In the genomic region with DNA sequence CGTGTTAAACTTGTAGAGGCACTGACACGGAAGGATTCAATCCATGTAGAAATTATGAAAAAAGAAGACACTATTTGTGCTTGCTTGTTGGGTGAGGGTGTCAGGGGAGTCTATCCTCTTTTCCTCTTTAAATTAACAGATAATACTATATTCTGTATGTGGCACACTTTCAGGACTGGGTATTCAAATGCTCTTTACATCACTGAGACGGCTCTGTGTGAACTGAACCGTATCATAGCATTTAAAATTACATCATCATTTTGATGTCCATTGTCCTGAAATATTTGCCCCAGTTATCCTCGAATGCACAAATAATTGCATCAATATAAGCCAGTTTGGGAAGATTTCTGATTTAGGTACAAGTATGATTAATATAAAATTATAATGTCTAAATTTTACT, we compare ENCODE assay signal across 28 mouse cellular contexts.
A peak's percentile ranks its signal among the peaks of the same experiment; 100 is the strongest.
DNase-seq lines count a peak whose midpoint lies in the region; ATAC-seq lines count a peak whose summit lies in the region.
"Had no signal": no experiment of that assay in that cellular context is flagged by ENCODE, and none has a peak within 500 bp of the region (broad histone marks: within the 10 kb centered on the region; RNA-seq: fewer than 3 reads in every experiment).

No protein-coding gene starts in this region.

- H3K4me2 ChIP-seq in forebrain, embryonic 12.5 days: no peak overlapping the region
- no peak overlapping the region for H3K4me2 ChIP-seq in forebrain, embryonic 13.5 days
- no peak overlapping the region for H3K4me2 ChIP-seq in midbrain, embryonic 11.5 days
- peak overlapping the region; percentile 26; the same call in 1 of the 2 replicates for H3K4me2 ChIP-seq in midbrain, embryonic 16.5 days (ENCODE audit: low read length)
- H3K4me2 ChIP-seq in kidney, embryonic 15.5 days: no peak overlapping the region
- H3K4me2 ChIP-seq: embryonic facial prominence, embryonic 12.5 days; limb, embryonic 15.5 days; liver, embryonic 13.5 days; neural tube, embryonic 12.5 days had no signal

- H3K9me3 ChIP-seq in forebrain, embryonic 10.5 days: no peaks in the 10 kb centered on the region
- no peaks in the 10 kb centered on the region for H3K9me3 ChIP-seq in forebrain, embryonic 12.5 days
- H3K9me3 ChIP-seq in forebrain, embryonic 13.5 days (replicated peaks): no peaks in the 10 kb centered on the region
- no peaks in the 10 kb centered on the region for H3K9me3 ChIP-seq in midbrain, embryonic 11.5 days (ENCODE audit: control insufficient read depth, low read length)
- H3K9me3 ChIP-seq in midbrain, embryonic 16.5 days (replicated peaks; ENCODE audit: control insufficient read depth, low read length, poor library complexity, severe bottlenecking): no peaks in the 10 kb centered on the region
- H3K9me3 ChIP-seq in kidney, embryonic 15.5 days (replicated peaks): no peaks in the 10 kb centered on the region
- H3K9me3 ChIP-seq: embryonic facial prominence, embryonic 12.5 days; heart, embryonic 10.5 days; hindbrain, embryonic 15.5 days; limb, embryonic 10.5 days; limb, embryonic 15.5 days; liver, embryonic 13.5 days; neural tube, embryonic 12.5 days had no signal

- WGBS in forebrain, embryonic 10.5 days: 78% methylated on average over 5 of the region's 5 CpGs
- 49% methylated on average over 5 of the region's 5 CpGs for WGBS in forebrain, embryonic 12.5 days
- WGBS in forebrain, embryonic 13.5 days: 41% methylated on average over 5 of the region's 5 CpGs
- WGBS in midbrain, embryonic 11.5 days: 62% methylated on average over 5 of the region's 5 CpGs
- 25% methylated on average over 5 of the region's 5 CpGs for WGBS in midbrain, embryonic 16.5 days
- WGBS in kidney, embryonic 15.5 days: 81% methylated on average over 5 of the region's 5 CpGs

- peaks cover 18% of the 10 kb centered on the region for H3K4me1 ChIP-seq in forebrain, embryonic 10.5 days
- H3K4me1 ChIP-seq in forebrain, embryonic 12.5 days: peaks cover 14% of the 10 kb centered on the region
- peaks cover 11% of the 10 kb centered on the region for H3K4me1 ChIP-seq in forebrain, embryonic 13.5 days
- H3K4me1 ChIP-seq in midbrain, embryonic 11.5 days (ENCODE audit: control insufficient read depth, insufficient read depth, low read length): peaks cover 10% of the 10 kb centered on the region
- peaks cover 10% of the 10 kb centered on the region for H3K4me1 ChIP-seq in midbrain, embryonic 16.5 days (ENCODE audit: control insufficient read depth, insufficient read depth, low read length)
- H3K4me1 ChIP-seq in kidney, embryonic 15.5 days: 0 out of 2 replicates have a peak, but pooled peaks cover 3% of the 10 kb centered on the region
- H3K4me1 ChIP-seq: embryonic facial prominence, embryonic 12.5 days; heart, embryonic 10.5 days; limb, embryonic 10.5 days; limb, embryonic 15.5 days; liver, embryonic 13.5 days; neural tube, embryonic 12.5 days had no signal

- no peak for DNase-seq in forebrain, embryonic 10.5 days (ENCODE audit: extremely low spot score, low spot score)
- DNase-seq in midbrain, embryonic 11.5 days (ENCODE audit: low spot score, missing footprints): no peak
- DNase-seq in thymus, postnatal 0 days (ENCODE audit: low spot score): no peak
- DNase-seq in heart, adult 9 months (ENCODE audit: low spot score in 2 of 2): no peak
- DNase-seq: adrenal gland, adult 8-10 months; cerebellum, adult 11 months; cerebellum, adult 9-10 months; cerebellum, postnatal 36 days; gastrocnemius, postnatal 10 days; heart, postnatal 36 days; kidney, adult 18-20 months; kidney, postnatal 4 days; liver, embryonic 13.5 days; lung, adult 18-20 months had no signal

- H3K36me3 ChIP-seq in forebrain, embryonic 10.5 days (replicated peaks): no peaks in the 10 kb centered on the region
- no peaks in the 10 kb centered on the region for H3K36me3 ChIP-seq in forebrain, embryonic 12.5 days (replicated peaks)
- H3K36me3 ChIP-seq in forebrain, embryonic 13.5 days (ENCODE audit: poor library complexity, severe bottlenecking): no peaks in the 10 kb centered on the region
- no peaks in the 10 kb centered on the region for H3K36me3 ChIP-seq in midbrain, embryonic 11.5 days (ENCODE audit: control insufficient read depth, insufficient read depth, low read length)
- H3K36me3 ChIP-seq in midbrain, embryonic 16.5 days (ENCODE audit: control insufficient read depth, insufficient read depth, low read length): no peaks in the 10 kb centered on the region
- no peaks in the 10 kb centered on the region for H3K36me3 ChIP-seq in kidney, embryonic 15.5 days
- H3K36me3 ChIP-seq: embryonic facial prominence, embryonic 12.5 days; heart, embryonic 10.5 days; hindbrain, embryonic 15.5 days; limb, embryonic 10.5 days; limb, embryonic 15.5 days; liver, embryonic 13.5 days; neural tube, embryonic 12.5 days had no signal

- no peak overlapping the region for H3K4me3 ChIP-seq in forebrain, embryonic 10.5 days
- no peak overlapping the region for H3K4me3 ChIP-seq in forebrain, embryonic 12.5 days (replicated peaks)
- no peak overlapping the region for H3K4me3 ChIP-seq in forebrain, embryonic 13.5 days
- no peak overlapping the region for H3K4me3 ChIP-seq in midbrain, embryonic 11.5 days (ENCODE audit: low read depth, low read length)
- H3K4me3 ChIP-seq in midbrain, embryonic 16.5 days (ENCODE audit: low read depth, low read length): no peak overlapping the region
- no peak overlapping the region for H3K4me3 ChIP-seq in kidney, embryonic 15.5 days (replicated peaks)
- H3K4me3 ChIP-seq: embryonic facial prominence, embryonic 12.5 days; heart, embryonic 10.5 days; hindbrain, embryonic 15.5 days; limb, embryonic 10.5 days; limb, embryonic 15.5 days; liver, embryonic 13.5 days; myocyte; neural tube, embryonic 12.5 days had no signal

- H3K9ac ChIP-seq in forebrain, embryonic 12.5 days: no peak overlapping the region
- no peak overlapping the region for H3K9ac ChIP-seq in forebrain, embryonic 13.5 days
- H3K9ac ChIP-seq in midbrain, embryonic 11.5 days (ENCODE audit: low read length): no peak overlapping the region
- H3K9ac ChIP-seq in midbrain, embryonic 16.5 days (ENCODE audit: low read depth, low read length): no peak overlapping the region
- H3K9ac ChIP-seq in kidney, embryonic 15.5 days: no peak overlapping the region
- H3K9ac ChIP-seq: embryonic facial prominence, embryonic 12.5 days; hindbrain, embryonic 15.5 days; limb, embryonic 15.5 days; liver, embryonic 13.5 days; neural tube, embryonic 12.5 days had no signal

- H3K27ac ChIP-seq in forebrain, embryonic 10.5 days: peak overlapping the region; percentile 56; the same call in 1 of the 2 replicates
- H3K27ac ChIP-seq in forebrain, embryonic 12.5 days: no peak overlapping the region
- H3K27ac ChIP-seq in forebrain, embryonic 13.5 days: peak overlapping the region; percentile 11; the same call in 1 of the 2 replicates
- H3K27ac ChIP-seq in midbrain, embryonic 11.5 days (ENCODE audit: low read depth, low read length): peak overlapping the region; percentile 40
- peak overlapping the region; percentile 38; the same call in 1 of the 2 replicates for H3K27ac ChIP-seq in midbrain, embryonic 16.5 days (ENCODE audit: low read length)
- H3K27ac ChIP-seq in kidney, embryonic 15.5 days: no peak overlapping the region
- H3K27ac ChIP-seq: embryonic facial prominence, embryonic 12.5 days; heart, embryonic 10.5 days; hindbrain, embryonic 15.5 days; limb, embryonic 10.5 days; limb, embryonic 15.5 days; liver, embryonic 13.5 days; macrophage; neural tube, embryonic 12.5 days had no signal

- no peaks in the 10 kb centered on the region for H3K27me3 ChIP-seq in forebrain, embryonic 10.5 days (ENCODE audit: poor library complexity, severe bottlenecking)
- no peaks in the 10 kb centered on the region for H3K27me3 ChIP-seq in forebrain, embryonic 12.5 days
- no peaks in the 10 kb centered on the region for H3K27me3 ChIP-seq in forebrain, embryonic 13.5 days
- H3K27me3 ChIP-seq in midbrain, embryonic 11.5 days (ENCODE audit: control insufficient read depth, insufficient read depth, low read length): no peaks in the 10 kb centered on the region
- no peaks in the 10 kb centered on the region for H3K27me3 ChIP-seq in midbrain, embryonic 16.5 days (ENCODE audit: control insufficient read depth, insufficient read depth, low read depth, low read length)
- no peaks in the 10 kb centered on the region for H3K27me3 ChIP-seq in kidney, embryonic 15.5 days
- H3K27me3 ChIP-seq: CH12.LX; embryonic facial prominence, embryonic 12.5 days; hindbrain, embryonic 15.5 days; limb, embryonic 15.5 days; liver, embryonic 13.5 days; neural tube, embryonic 12.5 days had no signal

- ATAC-seq in forebrain, embryonic 12.5 days (ENCODE audit: low FRiP score): no peak
- 0 out of 2 replicates have a peak, but pooled peaks have one; percentile 30 for ATAC-seq in forebrain, embryonic 13.5 days
- ATAC-seq in midbrain, embryonic 11.5 days (ENCODE audit: low FRiP score): no peak; the same call in 1 of the 2 replicates
- no peak; the same call in 1 of the 2 replicates for ATAC-seq in midbrain, embryonic 16.5 days
- ATAC-seq in kidney, embryonic 15.5 days (replicated peaks; ENCODE audit: low FRiP score): no peak
- ATAC-seq: lung, postnatal 0 days had no signal

Comparison
In these comparisons a context has a peak if more than half of its experiments do, and no peak if none do; other contexts are left out.
1. H3K27ac ChIP-seq: peak in forebrain, embryonic 10.5 days (single experiment), forebrain, embryonic 13.5 days (single experiment), midbrain, embryonic 11.5 days (single experiment) and midbrain, embryonic 16.5 days (single experiment); none in forebrain, embryonic 12.5 days (single experiment) and kidney, embryonic 15.5 days (single experiment).